Mouse (Mus musculus) heart, adult 18-20 months (tissue): Measurements from ENCODE around the gene Oxsr1. TPM values are rescaled to one million over a fixed set of nuclear protein-coding genes. Genes with fewer than 3 reads are reported as not detected.
"Not testable (repeated sequence)": the region's sequence is repeated elsewhere in the genome, so short reads cannot be mapped to it uniquely, and the experiment has no call there.

Experiments
- DNase-seq, 2 experiments: peaks; one replicate each; pipeline ENCODE4 v3.0.0; 2021 to 2022; ENCODE audit warnings: mixed read lengths in 1 of 2
- total RNA-seq, 2 experiments: library from RNA; stranded (reverse); gene quantifications; 2 replicates each; pipeline ENCODE4 v1.2.3; 2021

Oxsr1 gene
- total RNA-seq, 2 experiments from 2014 or later: 51.0 to 52.6 TPM

GRCm38 (mm10) chr9:119274814-119275213, 47.4 kb downstream of the Oxsr1 start:
- not testable (repeated sequence) for DNase-seq

DNA sequence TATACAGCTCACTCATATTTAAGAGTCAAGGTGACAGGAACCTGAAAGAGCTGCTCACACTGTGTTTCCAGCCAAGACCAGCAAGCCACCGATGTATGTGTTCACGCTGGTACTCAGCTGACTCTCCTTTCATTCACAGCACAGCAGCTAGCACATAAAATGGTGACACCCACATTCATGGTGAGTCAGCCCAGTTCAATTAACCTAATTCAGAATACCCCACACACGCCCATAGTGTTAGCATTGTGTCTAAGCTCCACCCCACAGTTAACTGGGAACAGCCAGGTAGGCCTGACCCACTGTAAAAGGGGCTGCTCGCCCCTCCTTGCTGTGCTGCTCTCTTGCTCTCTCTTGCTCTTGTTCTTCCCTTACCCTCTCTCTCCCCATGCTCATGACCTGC, 50.7 kb downstream of the Oxsr1 start:
- no peak for DNase-seq

DNA sequence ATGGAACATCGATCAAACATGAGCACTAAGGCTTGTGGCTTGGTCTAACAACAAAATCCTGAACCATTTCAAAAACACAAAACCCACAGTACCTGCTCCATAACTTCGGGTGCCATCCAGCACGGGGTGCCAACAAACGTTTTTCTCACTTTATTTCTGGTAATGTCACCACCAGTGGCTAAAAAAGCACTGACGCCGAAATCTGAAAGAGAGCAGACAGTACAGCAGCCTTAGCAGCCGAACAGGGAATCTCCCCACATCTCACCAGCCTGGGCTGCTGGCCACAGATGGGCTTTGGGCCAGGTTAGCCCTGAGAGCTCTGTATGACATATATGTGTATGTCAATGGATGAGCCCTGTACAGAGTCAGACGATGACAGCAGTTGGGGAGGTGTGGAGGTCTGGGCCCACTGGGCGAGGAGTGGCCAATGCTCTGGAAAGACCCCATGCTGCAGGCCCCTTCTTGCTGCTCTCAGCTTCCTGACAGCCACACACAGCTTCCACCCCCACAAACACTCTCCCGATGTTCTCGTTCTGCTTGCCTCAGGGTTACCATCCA, 53.6 kb downstream of the Oxsr1 start:
- DNase-seq: no peak

GRCm38 (mm10) chr9:119268120-119268519, 54.1 kb downstream of the Oxsr1 start:
- DNase-seq: no peak

DNA sequence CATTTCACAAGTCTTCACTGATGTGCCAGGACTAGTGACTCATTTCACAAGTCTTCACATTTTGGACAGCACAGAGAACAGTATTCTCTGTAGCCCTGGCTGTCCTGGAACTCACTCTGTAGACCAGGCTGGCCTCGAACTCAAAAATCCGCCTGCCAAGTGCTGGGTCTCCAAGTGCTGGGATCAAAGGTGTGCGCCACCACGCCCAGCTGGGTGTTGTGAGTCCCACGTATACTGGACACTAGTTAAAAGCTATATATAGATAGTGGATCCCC, 56.2 kb downstream of the Oxsr1 start:
- DNase-seq: not testable (repeated sequence)

GRCm38 (mm10) chr9:119265373-119266120, 56.7 kb downstream of the Oxsr1 start:
- DNase-seq: not testable (repeated sequence)

DNA sequence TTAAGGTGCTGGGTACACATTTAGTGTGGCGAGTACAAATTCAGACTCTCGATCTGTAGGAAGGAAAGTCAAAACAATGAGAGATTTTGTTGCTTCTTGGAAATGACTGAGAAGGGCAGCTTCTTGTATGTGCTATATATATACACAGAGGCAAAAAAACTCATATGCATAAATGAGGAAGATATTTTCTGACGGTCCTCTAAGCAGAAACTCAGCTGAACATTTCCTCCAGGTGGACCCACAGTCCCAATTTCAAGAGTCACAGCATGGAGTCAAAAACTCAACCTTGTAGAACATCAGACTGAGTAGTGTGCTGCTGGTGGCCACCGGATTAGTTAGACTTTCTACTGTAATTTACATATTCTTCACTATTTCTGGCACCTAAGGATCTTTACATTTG, 59.2 kb downstream of the Oxsr1 start:
- DNase-seq: no peak

DNA sequence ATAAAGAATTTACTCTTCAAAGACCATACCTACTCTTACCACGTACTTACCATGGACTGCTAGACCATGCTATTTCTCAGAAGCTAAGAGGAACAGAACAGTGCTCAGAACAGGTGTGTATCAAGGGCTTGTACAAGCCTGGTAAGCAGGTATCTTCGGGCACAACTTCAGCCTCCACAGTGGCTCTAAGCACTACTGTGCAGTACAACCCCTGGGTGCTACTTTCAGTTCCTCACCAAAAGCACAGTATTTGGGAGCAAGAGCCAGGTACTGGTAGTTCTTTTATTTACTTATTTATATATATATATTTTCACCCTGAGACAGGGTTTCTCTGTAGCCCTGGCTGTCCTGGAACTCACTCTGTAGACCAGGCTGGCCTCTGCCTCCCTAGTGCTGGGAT, 61.4 kb downstream of the Oxsr1 start:
- DNase-seq: no peak

DNA sequence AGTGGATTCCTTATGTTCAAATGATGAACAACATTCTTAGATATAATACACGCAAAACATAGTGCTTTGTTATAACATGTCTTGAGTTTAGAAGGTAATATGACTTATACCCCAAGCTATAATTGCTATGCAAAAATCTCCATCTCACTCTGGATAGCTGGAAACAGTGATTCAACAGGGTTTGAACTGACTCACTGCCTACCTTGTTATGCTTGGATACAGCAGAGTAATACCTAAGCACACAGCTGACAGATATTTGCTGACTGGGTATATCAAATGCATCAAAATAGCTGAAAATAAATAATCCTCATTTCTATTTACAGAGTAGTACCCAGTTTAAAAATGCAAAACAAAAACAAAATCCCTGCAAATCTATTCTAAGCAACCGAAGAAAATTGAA, 63.4 kb downstream of the Oxsr1 start:
- no peak for DNase-seq

GRCm38 (mm10) chr9:119258128-119258527, 64.1 kb downstream of the Oxsr1 start:
- DNase-seq: no peak

DNA sequence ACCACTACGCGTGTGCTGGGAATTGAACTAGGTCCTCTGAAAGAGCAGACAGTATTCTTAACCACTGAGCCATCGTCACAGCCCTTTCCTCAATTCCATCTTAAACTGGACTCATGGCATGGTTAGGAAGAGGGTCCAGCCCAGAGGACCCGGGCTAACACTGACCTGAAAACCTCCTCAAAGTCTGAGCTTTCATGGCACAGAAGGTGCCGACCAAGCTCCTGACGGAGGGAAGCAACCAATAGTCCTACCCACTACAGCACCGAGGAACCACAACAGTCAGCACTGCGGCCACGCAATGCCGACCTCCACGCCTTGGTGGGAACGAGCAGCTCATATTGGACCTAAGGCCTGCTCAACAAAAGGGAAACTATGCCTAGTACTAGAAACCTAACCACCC, 66.1 kb downstream of the Oxsr1 start:
- no peak for DNase-seq

DNA sequence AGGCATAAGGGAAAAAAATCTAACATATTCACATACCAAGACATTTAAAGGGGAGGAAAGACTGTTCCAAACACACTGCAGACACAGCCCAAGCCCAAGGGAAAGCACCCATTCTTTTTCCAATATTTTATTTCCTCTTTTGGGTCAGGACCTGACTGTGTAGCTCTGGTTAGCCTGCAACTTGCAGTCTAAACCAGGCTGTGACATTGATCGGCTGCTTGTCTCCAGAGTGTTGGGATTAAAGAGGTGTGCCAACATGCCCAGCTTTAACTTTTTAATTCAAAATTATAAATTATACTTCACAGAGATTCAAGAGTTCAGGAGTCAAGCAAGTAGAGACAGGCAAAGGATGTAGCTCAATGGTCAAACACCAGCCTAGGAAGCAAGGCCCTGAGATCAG, 67.1 kb downstream of the Oxsr1 start:
- no peak for DNase-seq

DNA sequence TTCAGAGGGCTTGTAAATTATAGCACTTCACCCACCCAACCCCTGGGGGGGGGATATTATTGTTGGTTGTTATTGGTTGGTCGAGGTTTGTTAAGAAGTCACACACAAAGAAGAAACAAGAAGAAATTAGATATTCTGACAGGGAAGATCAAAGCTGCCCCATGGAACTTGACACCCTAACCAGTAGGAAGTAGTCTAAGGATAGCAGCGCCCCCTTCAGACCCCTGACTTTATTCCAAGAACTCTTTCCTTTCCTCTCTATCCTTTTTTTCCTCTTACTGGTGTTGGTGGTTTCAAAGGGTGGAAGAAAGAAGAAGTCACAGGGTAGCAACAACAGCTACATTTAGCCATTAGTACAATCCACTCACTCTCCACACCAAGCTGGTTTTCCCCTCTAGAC, 68.0 kb downstream of the Oxsr1 start:
- no peak for DNase-seq

DNA sequence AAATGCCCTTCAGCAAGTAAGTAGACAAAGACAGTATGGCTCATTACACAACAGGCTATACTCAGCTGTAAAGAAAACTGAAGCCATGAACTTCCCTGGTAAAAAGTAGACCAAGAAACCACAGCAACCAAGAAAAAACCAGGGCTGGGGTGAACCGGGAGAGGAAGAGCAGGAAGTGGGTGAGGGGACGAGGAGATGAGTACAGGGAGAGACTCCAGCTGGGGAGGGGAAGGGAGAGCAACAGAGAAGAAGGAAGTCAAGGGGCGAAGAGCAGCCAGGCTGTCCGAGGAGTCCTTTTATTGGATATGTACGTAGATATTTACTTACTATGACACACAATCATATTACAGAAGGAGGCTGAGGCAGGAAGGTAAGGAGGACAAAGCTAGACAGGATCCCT, 74.2 kb downstream of the Oxsr1 start:
- DNase-seq: peak in 1 of 2 experiments; percentile 14

DNA sequence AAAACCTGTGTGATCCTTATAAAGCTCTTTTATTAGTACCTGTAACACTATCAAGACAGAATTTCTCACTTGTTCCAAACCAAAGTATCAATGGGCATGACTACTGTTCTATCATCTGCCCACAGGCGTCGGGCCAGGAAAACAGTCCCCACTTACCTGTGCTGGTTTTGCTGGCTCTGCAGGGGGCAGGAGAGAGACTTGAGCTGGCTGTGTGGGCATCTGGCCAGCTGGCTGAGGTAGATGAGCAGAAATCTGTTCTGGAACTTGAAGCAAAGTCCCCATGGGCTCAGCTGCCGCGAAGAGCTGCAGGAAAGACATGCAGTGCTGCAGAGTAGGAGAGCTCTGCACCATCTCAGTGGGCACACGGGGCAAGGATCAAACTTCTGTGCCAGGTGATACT, 75.4 kb downstream of the Oxsr1 start:
- DNase-seq: peak; percentile 41 to 51

- no peak for DNase-seq
Observed at GRCm38 (mm10) chr9:119243981-119244380, 78.2 kb downstream of the Oxsr1 start.

- DNase-seq: no peak
Observed at GRCm38 (mm10) chr9:119241169-119241865, 80.9 kb downstream of the Oxsr1 start.

DNA sequence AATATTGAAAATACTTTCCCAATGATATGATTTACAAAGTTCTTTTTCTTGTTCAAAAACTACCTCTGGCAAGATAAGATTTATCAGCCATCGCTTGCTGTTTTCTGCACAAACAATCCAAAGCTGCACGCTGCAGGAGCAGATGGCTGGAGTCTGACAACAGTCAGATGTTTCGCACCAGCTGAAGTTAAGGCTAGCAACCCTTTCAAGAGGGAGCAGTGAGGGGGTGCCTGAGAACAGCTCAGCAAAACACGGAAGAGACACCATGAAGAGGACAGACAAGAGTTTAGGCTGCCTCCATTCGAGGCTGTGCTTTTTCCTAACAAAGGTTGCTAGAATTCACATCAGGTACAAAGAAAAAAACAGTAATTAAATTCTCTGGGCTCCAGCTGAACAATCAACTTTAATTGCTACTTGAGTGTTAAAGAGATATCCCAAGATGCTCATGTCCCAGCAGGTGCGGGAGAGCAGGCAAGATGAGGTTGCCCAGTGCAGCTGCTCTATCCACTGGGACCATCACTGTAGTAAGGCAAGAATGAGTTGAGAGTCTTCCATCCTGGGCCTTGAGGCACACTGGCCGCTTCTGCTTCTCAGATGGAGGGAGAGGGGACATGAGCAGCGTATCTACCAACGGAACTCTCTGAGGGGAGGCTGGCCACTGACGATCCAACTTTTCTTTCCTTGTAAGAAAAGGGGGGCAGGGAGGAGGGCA, 81.8 kb downstream of the Oxsr1 start:
- no peak for DNase-seq

GRCm38 (mm10) chr9:119239274-119239673, 83.0 kb downstream of the Oxsr1 start:
- no peak for DNase-seq

DNA sequence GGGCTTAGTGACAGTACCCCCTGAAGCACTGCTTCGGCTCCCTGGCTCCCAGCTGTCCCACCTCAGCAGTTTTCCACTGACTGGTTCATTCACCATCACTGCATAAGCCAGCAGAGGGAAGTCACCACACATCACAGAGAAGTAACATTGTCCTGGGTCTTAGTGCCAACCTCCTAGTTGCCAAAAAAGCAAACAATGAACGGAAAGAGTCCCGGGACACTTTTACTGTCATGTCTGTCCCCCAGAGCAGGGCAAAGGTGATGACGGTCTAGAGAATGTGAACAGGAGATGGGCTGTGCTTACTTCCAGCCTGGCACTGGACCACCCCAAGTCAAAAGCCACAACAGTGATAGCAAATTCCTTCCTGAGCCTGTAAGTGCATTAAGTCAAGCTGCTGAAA, 83.4 kb downstream of the Oxsr1 start:
- DNase-seq: no peak

GRCm38 (mm10) chr9:119231552-119231951, 90.7 kb downstream of the Oxsr1 start:
- DNase-seq: no peak

DNA sequence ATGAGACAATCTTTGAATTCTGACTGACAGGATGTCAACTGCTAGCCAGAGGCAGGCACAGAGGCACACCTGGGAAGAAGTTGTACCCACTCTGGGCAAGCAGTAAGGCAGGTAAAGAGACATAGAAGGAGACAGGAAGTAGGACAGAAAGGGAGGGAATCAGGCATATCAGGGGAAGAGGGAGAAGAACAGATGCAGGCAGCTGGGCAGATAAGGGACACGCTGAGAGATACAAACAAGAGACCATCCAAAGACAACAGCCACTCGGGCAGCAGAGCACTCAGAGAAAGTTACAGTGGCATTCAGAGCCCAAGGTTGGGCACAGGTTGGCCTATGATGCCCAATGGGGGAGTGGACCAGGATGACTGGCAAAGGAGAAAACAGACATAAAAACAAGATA, 91.4 kb downstream of the Oxsr1 start:
- no peak for DNase-seq

DNA sequence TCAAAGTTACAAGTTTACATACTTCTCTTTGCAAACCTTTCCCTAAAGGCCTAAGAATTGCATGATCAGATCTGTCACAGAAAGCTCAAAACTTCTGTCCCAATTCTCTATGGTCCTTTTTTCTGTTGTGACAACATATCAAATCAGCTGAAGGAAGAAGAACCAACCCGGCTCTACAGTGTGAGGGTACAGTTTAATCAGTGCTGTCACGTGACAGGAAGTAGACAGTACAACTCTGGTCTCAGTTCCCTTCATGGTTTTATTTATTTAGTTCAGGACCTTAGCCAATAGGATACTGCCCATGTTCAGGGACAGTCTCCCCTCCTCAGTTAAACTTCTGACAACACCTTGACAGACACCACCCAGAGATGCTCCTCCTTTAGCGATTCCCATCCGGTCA, 102.0 kb downstream of the Oxsr1 start:
- DNase-seq: no peak
